Mouse (Mus musculus) embryonic fibroblast, embryonic 13.5 days (primary cell): ENCODE measurements around the gene Slc4a4.

Experiments
- CTCF ChIP-seq: IDR thresholded peaks from 2 replicates; pipeline ENCODE4 v1.5.1; 2011; ENCODE audit warnings: mild to moderate bottlenecking, control low read depth, low read length, moderate library complexity, borderline replicate concordance; ENCODE audit not compliant: insufficient read depth
- POLR2A ChIP-seq: IDR thresholded peaks from 2 replicates; pipeline ENCODE4 v1.6.1; 2011; ENCODE audit warnings: low read depth, mild to moderate bottlenecking, control low read depth, low read length, moderate library complexity

DNA sequence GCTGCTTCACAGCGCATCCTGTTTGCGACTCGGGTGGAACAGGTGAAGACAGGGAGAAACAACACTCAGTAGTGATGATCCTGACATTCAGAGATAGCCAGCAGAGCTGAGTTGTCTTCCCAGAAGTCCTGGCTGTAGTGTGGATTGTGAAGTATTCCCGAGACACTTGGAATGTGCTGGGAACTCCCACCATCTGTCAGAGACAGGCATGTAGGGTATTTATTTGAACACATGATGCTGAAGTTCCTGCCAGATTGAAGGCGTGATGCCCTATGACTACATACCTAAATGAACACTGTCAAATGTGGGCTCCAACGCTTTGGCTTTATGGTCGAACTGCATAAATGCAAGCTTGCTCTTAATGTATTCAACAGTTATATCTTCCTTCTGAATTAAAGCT, 63.7 kb downstream of the Slc4a4 start:
- TF ChIP-seq POLR2A = no peak
- no peak for TF ChIP-seq CTCF
